Mouse (Mus musculus): ENCODE data around the gene Atp6v1g2.

DNA sequence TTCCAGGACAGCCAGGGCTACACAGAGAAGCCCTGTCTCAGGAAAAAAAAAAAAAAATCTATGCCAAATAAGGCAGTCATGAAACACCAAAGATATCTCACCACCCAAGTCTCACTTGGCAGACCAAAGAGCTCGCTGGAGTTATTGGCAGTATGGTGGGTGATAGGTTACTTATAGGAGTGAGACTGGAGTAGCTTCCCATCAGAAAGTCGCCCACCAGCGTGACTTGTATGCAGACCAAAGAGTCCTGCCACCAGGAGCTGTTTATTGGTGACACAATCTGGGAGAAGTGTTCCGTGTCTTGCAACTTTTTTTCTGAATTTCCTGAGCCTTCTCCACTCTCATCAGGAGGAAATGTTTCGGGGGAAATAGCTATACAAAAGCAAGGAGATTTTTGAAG, 6.2 kb downstream of the Atp6v1g2 start:
- TF ChIP-seq POLR2A (IDR thresholded peaks at IDR 0.05; ENCODE audit: extremely low read depth, insufficient read depth, low read length) = no peak
- no peak for TF ChIP-seq CTCF (IDR thresholded peaks at IDR 0.05; ENCODE audit: extremely low read depth, insufficient read depth, low read length)
